Mouse (Mus musculus): ENCODE results near the gene Wls.

GRCm38 (mm10) chr3:159890176-159891056, 50.9 kb downstream of the Wls start:
- no peak for TF ChIP-seq POLR2A (IDR thresholded peaks at IDR 0.05; ENCODE audit: control insufficient read depth, low read depth, low read length)
- no peak for TF ChIP-seq CTCF (IDR thresholded peaks at IDR 0.05; ENCODE audit: control insufficient read depth, insufficient read depth, insufficient replicate concordance, low read depth, low read length)

Measured in testis, adult 2 months (tissue).